28 mouse cellular contexts compared by ENCODE assay signal in genomic region chr12:26770753-26771583, GRCm38 (mm10).
DNase-seq lines count a peak whose midpoint lies in the region; ATAC-seq lines count a peak whose summit lies in the region.
"Had no signal": no experiment of that assay in that cellular context is flagged by ENCODE, and none has a peak within 500 bp of the region (broad histone marks: within the 10 kb centered on the region; RNA-seq: fewer than 3 reads in every experiment).

No protein-coding gene starts in this region.

- peaks cover 5% of the 10 kb centered on the region; the same call in 1 of the 2 replicates for H3K4me1 ChIP-seq in kidney, embryonic 16.5 days (ENCODE audit: insufficient read depth, low read length)
- peaks cover 8% of the 10 kb centered on the region; the same call in 1 of the 2 replicates for H3K4me1 ChIP-seq in embryonic facial prominence, embryonic 12.5 days
- H3K4me1 ChIP-seq: forebrain, embryonic 15.5 days; heart, embryonic 13.5 days; midbrain, embryonic 13.5 days had no signal

- no peaks in the 10 kb centered on the region for H3K36me3 ChIP-seq in kidney, embryonic 16.5 days (ENCODE audit: insufficient read depth, low read length)
- no peaks in the 10 kb centered on the region for H3K36me3 ChIP-seq in embryonic facial prominence, embryonic 12.5 days
- H3K36me3 ChIP-seq: forebrain, embryonic 15.5 days; heart, embryonic 13.5 days; hindbrain, embryonic 13.5 days; limb, embryonic 12.5 days; midbrain, embryonic 13.5 days had no signal

- H3K4me3 ChIP-seq in kidney, embryonic 16.5 days (ENCODE audit: low read length): no peak overlapping the region
- no peak overlapping the region for H3K4me3 ChIP-seq in embryonic facial prominence, embryonic 12.5 days
- H3K4me3 ChIP-seq: forebrain, embryonic 15.5 days; heart, embryonic 13.5 days; hindbrain, embryonic 13.5 days; limb, embryonic 12.5 days; midbrain, embryonic 13.5 days had no signal

- no peaks in the 10 kb centered on the region for H3K27me3 ChIP-seq in kidney, embryonic 16.5 days (ENCODE audit: insufficient read depth, low read length)
- no peaks in the 10 kb centered on the region for H3K27me3 ChIP-seq in embryonic facial prominence, embryonic 12.5 days
- H3K27me3 ChIP-seq: forebrain, embryonic 15.5 days; heart, embryonic 13.5 days; hindbrain, embryonic 13.5 days; limb, embryonic 12.5 days; midbrain, embryonic 13.5 days had no signal

- 62% methylated on average over 1 of the region's 1 CpGs for WGBS in kidney, embryonic 16.5 days
- WGBS in embryonic facial prominence, embryonic 12.5 days: 79% methylated on average over 1 of the region's 1 CpGs

- ATAC-seq in kidney, embryonic 16.5 days (ENCODE audit: low FRiP score, low TSS enrichment): peak; percentile 98
- 0 out of 2 replicates have a peak, but pooled peaks have one; percentile 41 for ATAC-seq in embryonic facial prominence, embryonic 12.5 days (ENCODE audit: insufficient number of reproducible peaks, insufficient read depth, low FRiP score, low TSS enrichment)
- ATAC-seq: CD4-positive, CD25-positive, alpha-beta regulatory T cell, adult 4 months; forebrain, embryonic 15.5 days; inflammation-experienced regulatory T-cells, adult 6 months; liver, postnatal 0 days; midbrain, embryonic 13.5 days had no signal

- DNase-seq in embryo, embryonic 10.5 days (ENCODE audit: low spot score): peak; percentile 28
- DNase-seq in embryo, embryonic 9.5 days (ENCODE audit: extremely low spot score): no peak
- DNase-seq in kidney, adult 11 months: no peak
- peak; percentile 24 for DNase-seq in 416B (ENCODE audit: low read depth)
- DNase-seq in layer of hippocampus, adult 8-10 months (ENCODE audit: low spot score in 2 of 2): no peak
- no peak for DNase-seq in layer of hippocampus, postnatal 10 days (ENCODE audit: low spot score in 2 of 2)
- DNase-seq: adrenal gland, postnatal 36 days; cerebellum, adult 11 months; cerebellum, adult 9-11 months; gastrocnemius, postnatal 14 days; heart, adult 18-20 months; heart, postnatal 14 days; kidney, postnatal 14 days; liver, postnatal 0 days; lung, postnatal 10 days; thymus, adult 2 months; thymus, postnatal 4 days had no signal

- 0 out of 2 replicates have a peak overlapping the region, but pooled peaks have one; percentile 11 for H3K4me2 ChIP-seq in kidney, embryonic 16.5 days (replicated peaks; ENCODE audit: low read depth, low read length)
- no peak overlapping the region for H3K4me2 ChIP-seq in embryonic facial prominence, embryonic 12.5 days (replicated peaks)
- H3K4me2 ChIP-seq: forebrain, embryonic 15.5 days; heart, embryonic 13.5 days; hindbrain, embryonic 13.5 days; limb, embryonic 12.5 days; liver, embryonic 11.5 days; midbrain, embryonic 13.5 days had no signal

- no peak overlapping the region for H3K9ac ChIP-seq in kidney, embryonic 16.5 days (replicated peaks; ENCODE audit: low read length)
- H3K9ac ChIP-seq in embryonic facial prominence, embryonic 12.5 days: no peak overlapping the region
- H3K9ac ChIP-seq: forebrain, embryonic 15.5 days; heart, embryonic 13.5 days; hindbrain, embryonic 13.5 days; limb, embryonic 12.5 days; liver, postnatal 0 days; midbrain, embryonic 13.5 days had no signal

- no peaks in the 10 kb centered on the region; the same call in 1 of the 2 replicates for H3K9me3 ChIP-seq in kidney, embryonic 16.5 days (ENCODE audit: low read length)
- no peaks in the 10 kb centered on the region for H3K9me3 ChIP-seq in embryonic facial prominence, embryonic 12.5 days
- H3K9me3 ChIP-seq: forebrain, embryonic 15.5 days; hindbrain, embryonic 13.5 days; midbrain, embryonic 13.5 days had no signal

- peak overlapping the region; percentile 80 for H3K27ac ChIP-seq in kidney, embryonic 16.5 days (ENCODE audit: low read length)
- H3K27ac ChIP-seq in embryonic facial prominence, embryonic 12.5 days: peak overlapping the region; percentile 72
- H3K27ac ChIP-seq: forebrain, embryonic 15.5 days; heart, embryonic 13.5 days; hindbrain, embryonic 13.5 days; limb, embryonic 12.5 days; midbrain, embryonic 13.5 days; stomach, postnatal 0 days had no signal

Comparison
In these comparisons a context has a peak if more than half of its experiments do, and no peak if none do; other contexts are left out.
1. DNase-seq: peak in embryo, embryonic 10.5 days (single experiment) and 416B (single experiment); none in embryo, embryonic 9.5 days (single experiment), kidney, adult 11 months (single experiment), layer of hippocampus, adult 8-10 months (0 of 2) and layer of hippocampus, postnatal 10 days (0 of 2).